Mouse (Mus musculus): Measurements from ENCODE around the gene Sash1.

- TF ChIP-seq CTCF (IDR thresholded peaks at IDR 0.05; ENCODE audit: control insufficient read depth, insufficient read depth, insufficient read length) (no peak), CEBPB (IDR thresholded peaks at IDR 0.05; ENCODE audit: low read depth) (no peak), USF1 (IDR thresholded peaks at IDR 0.05; ENCODE audit: low read depth) (peak; percentile 25), MYOG (IDR thresholded peaks at IDR 0.05; ENCODE audit: control insufficient read depth, extremely low read depth, insufficient read length) (no peak), MYOD1 (IDR thresholded peaks at IDR 0.05; ENCODE audit: control insufficient read depth, insufficient read length, low read depth) (no peak)
Measured at GRCm38 (mm10) chr10:8935601-8936000, 49.7 kb upstream of the Sash1 start.

All from C2C12 (cell line).